Mouse (Mus musculus): Measurements from ENCODE around the gene Commd1. TPM values are rescaled to one million over a fixed set of nuclear protein-coding genes. Genes with fewer than 3 reads are reported as not detected.

The Commd1 gene
- polyA plus RNA-seq, 1 experiment from 2014 or later: 222 TPM

- H3K4me1 ChIP-seq: peaks cover 9% of the 10 kb centered on the region
- no peak overlapping the region for H3K4me2 ChIP-seq
- H3K9ac ChIP-seq: no peak overlapping the region
- peaks cover 43% of the 10 kb centered on the region for H3K36me3 ChIP-seq
- ATAC-seq: no peak
- peaks cover 20% of the 10 kb centered on the region for H3K9me3 ChIP-seq (replicated peaks)
- H3K27me3 ChIP-seq (replicated peaks): no peaks in the 10 kb centered on the region
- H3K4me3 ChIP-seq: no peak overlapping the region
- H3K27ac ChIP-seq: no peak overlapping the region
- WGBS (ENCODE audit: insufficient replicate concordance): 33% methylated on average over 6 of the region's 6 CpGs
Measured at GRCm38 (mm10) chr11:22969486-22969885, 12.7 kb downstream of the Commd1 start.

GRCm38 (mm10) chr11:22965503-22965902, 16.7 kb downstream of the Commd1 start:
- Histone ChIP-seq H3K27me3 (replicated peaks) (no peaks in the 10 kb centered on the region), H3K9ac (no peak overlapping the region), H3K27ac (no peak overlapping the region), H3K4me1 (no peaks in the 10 kb centered on the region), H3K9me3 (replicated peaks) (peaks cover 11% of the 10 kb centered on the region; the same call in 1 of the 2 replicates), H3K4me2 (no peak overlapping the region), H3K36me3 (peaks cover 16% of the 10 kb centered on the region), H3K4me3 (no peak overlapping the region)
- ATAC-seq: no peak
- WGBS (ENCODE audit: insufficient replicate concordance): 78% methylated on average over 4 of the region's 4 CpGs

GRCm38 (mm10) chr11:22964401-22964800, 17.8 kb downstream of the Commd1 start:
- H3K4me2 ChIP-seq: no peak overlapping the region
- H3K27ac ChIP-seq: no peak overlapping the region
- H3K4me3 ChIP-seq: no peak overlapping the region
- ATAC-seq: no peak
- no peaks in the 10 kb centered on the region for H3K27me3 ChIP-seq (replicated peaks)
- H3K36me3 ChIP-seq: peaks cover 16% of the 10 kb centered on the region
- H3K9me3 ChIP-seq (replicated peaks): peaks cover 11% of the 10 kb centered on the region; the same call in 1 of the 2 replicates
- H3K9ac ChIP-seq: no peak overlapping the region
- no peaks in the 10 kb centered on the region for H3K4me1 ChIP-seq
- WGBS (ENCODE audit: insufficient replicate concordance): 78% methylated on average over 4 of the region's 4 CpGs

GRCm38 (mm10) chr11:22962101-22962500, 20.1 kb downstream of the Commd1 start:
- Histone ChIP-seq H3K4me1 (no peaks in the 10 kb centered on the region), H3K4me3 (no peak overlapping the region), H3K9ac (no peak overlapping the region), H3K27ac (no peak overlapping the region), H3K36me3 (peaks cover 12% of the 10 kb centered on the region), H3K4me2 (no peak overlapping the region), H3K27me3 (replicated peaks) (no peaks in the 10 kb centered on the region), H3K9me3 (replicated peaks) (peaks cover 7% of the 10 kb centered on the region; the same call in 1 of the 2 replicates)
- WGBS (ENCODE audit: insufficient replicate concordance): 77% methylated on average over 1 of the region's 1 CpGs
- no peak for ATAC-seq

- no peaks in the 10 kb centered on the region for H3K27me3 ChIP-seq (replicated peaks)
- H3K9ac ChIP-seq: no peak overlapping the region
- no peak for ATAC-seq
- 81% methylated on average over 4 of the region's 4 CpGs for WGBS (ENCODE audit: insufficient replicate concordance)
- H3K36me3 ChIP-seq: peaks cover 20% of the 10 kb centered on the region
- H3K27ac ChIP-seq: no peak overlapping the region
- no peaks in the 10 kb centered on the region for H3K9me3 ChIP-seq (replicated peaks)
- H3K4me1 ChIP-seq: no peaks in the 10 kb centered on the region
- H3K4me3 ChIP-seq: no peak overlapping the region
- H3K4me2 ChIP-seq: no peak overlapping the region
Measured at GRCm38 (mm10) chr11:22957791-22958374, 24.3 kb downstream of the Commd1 start.

GRCm38 (mm10) chr11:22956830-22957229, 25.4 kb downstream of the Commd1 start:
- Histone ChIP-seq H3K4me3 (no peak overlapping the region), H3K36me3 (peaks cover 26% of the 10 kb centered on the region), H3K27ac (no peak overlapping the region), H3K4me2 (no peak overlapping the region), H3K9ac (no peak overlapping the region), H3K9me3 (replicated peaks) (no peaks in the 10 kb centered on the region), H3K27me3 (replicated peaks) (no peaks in the 10 kb centered on the region), H3K4me1 (no peaks in the 10 kb centered on the region)
- WGBS (ENCODE audit: insufficient replicate concordance): 65% methylated on average over 4 of the region's 4 CpGs
- peak; percentile 68 for ATAC-seq

- H3K27me3 ChIP-seq (replicated peaks): no peaks in the 10 kb centered on the region
- no peaks in the 10 kb centered on the region for H3K9me3 ChIP-seq (replicated peaks)
- no peaks in the 10 kb centered on the region for H3K4me1 ChIP-seq
- no peak overlapping the region for H3K4me3 ChIP-seq
- no peak for ATAC-seq
- H3K27ac ChIP-seq: no peak overlapping the region
- H3K36me3 ChIP-seq: peaks cover 26% of the 10 kb centered on the region
- H3K9ac ChIP-seq: no peak overlapping the region
- H3K4me2 ChIP-seq: no peak overlapping the region
- 90% methylated on average over 6 of the region's 6 CpGs for WGBS (ENCODE audit: insufficient replicate concordance)
Measured at GRCm38 (mm10) chr11:22956346-22956745, 25.8 kb downstream of the Commd1 start.

- H3K9me3 ChIP-seq (replicated peaks): no peaks in the 10 kb centered on the region
- peaks cover 8% of the 10 kb centered on the region for H3K4me1 ChIP-seq
- 65% methylated on average over 7 of the region's 7 CpGs for WGBS (ENCODE audit: insufficient replicate concordance)
- H3K9ac ChIP-seq: no peak overlapping the region
- peaks cover 26% of the 10 kb centered on the region for H3K36me3 ChIP-seq
- H3K4me2 ChIP-seq: no peak overlapping the region
- ATAC-seq: no peak
- no peaks in the 10 kb centered on the region for H3K27me3 ChIP-seq (replicated peaks)
- no peak overlapping the region for H3K4me3 ChIP-seq
- no peak overlapping the region for H3K27ac ChIP-seq
Measured at GRCm38 (mm10) chr11:22952668-22953067, 29.5 kb downstream of the Commd1 start.

GRCm38 (mm10) chr11:22950131-22950530, 32.1 kb downstream of the Commd1 start:
- Histone ChIP-seq H3K9me3 (replicated peaks) (no peaks in the 10 kb centered on the region), H3K27ac (no peak overlapping the region), H3K36me3 (peaks cover 12% of the 10 kb centered on the region; the same call in 1 of the 2 replicates), H3K27me3 (replicated peaks) (no peaks in the 10 kb centered on the region), H3K4me1 (peaks cover 15% of the 10 kb centered on the region), H3K4me3 (no peak overlapping the region), H3K9ac (no peak overlapping the region), H3K4me2 (no peak overlapping the region)
- WGBS (ENCODE audit: insufficient replicate concordance): 73% methylated on average over 6 of the region's 6 CpGs
- no peak for ATAC-seq

GRCm38 (mm10) chr11:22949101-22949500, 33.1 kb downstream of the Commd1 start:
- peaks cover 17% of the 10 kb centered on the region for H3K4me1 ChIP-seq
- H3K4me2 ChIP-seq: no peak overlapping the region
- H3K36me3 ChIP-seq: peaks cover 8% of the 10 kb centered on the region; the same call in 1 of the 2 replicates
- 73% methylated on average over 1 of the region's 1 CpGs for WGBS (ENCODE audit: insufficient replicate concordance)
- H3K27me3 ChIP-seq (replicated peaks): no peaks in the 10 kb centered on the region
- no peaks in the 10 kb centered on the region for H3K9me3 ChIP-seq (replicated peaks)
- ATAC-seq: no peak; the same call in 1 of the 2 replicates
- H3K4me3 ChIP-seq: no peak overlapping the region
- no peak overlapping the region for H3K9ac ChIP-seq
- no peak overlapping the region for H3K27ac ChIP-seq

- ATAC-seq: no peak
- H3K27ac ChIP-seq: no peak overlapping the region
- H3K4me2 ChIP-seq: no peak overlapping the region
- H3K4me3 ChIP-seq: no peak overlapping the region
- no peaks in the 10 kb centered on the region for H3K9me3 ChIP-seq (replicated peaks)
- peaks cover 3% of the 10 kb centered on the region; the same call in 1 of the 2 replicates for H3K4me1 ChIP-seq
- 54% methylated on average over 2 of the region's 2 CpGs for WGBS (ENCODE audit: insufficient replicate concordance)
- H3K27me3 ChIP-seq (replicated peaks): no peaks in the 10 kb centered on the region
- no peak overlapping the region for H3K9ac ChIP-seq
- no peaks in the 10 kb centered on the region for H3K36me3 ChIP-seq
Measured at GRCm38 (mm10) chr11:22938983-22939382, 43.2 kb downstream of the Commd1 start.

- no peak for ATAC-seq
- H3K9me3 ChIP-seq (replicated peaks): no peaks in the 10 kb centered on the region
- 89% methylated on average over 4 of the region's 4 CpGs for WGBS (ENCODE audit: insufficient replicate concordance)
- peaks cover 7% of the 10 kb centered on the region for H3K4me1 ChIP-seq
- H3K27ac ChIP-seq: no peak overlapping the region
- H3K9ac ChIP-seq: no peak overlapping the region
- no peaks in the 10 kb centered on the region for H3K36me3 ChIP-seq
- no peak overlapping the region for H3K4me2 ChIP-seq
- no peak overlapping the region for H3K4me3 ChIP-seq
- no peaks in the 10 kb centered on the region for H3K27me3 ChIP-seq (replicated peaks)
Measured at GRCm38 (mm10) chr11:22937716-22938316, 44.4 kb downstream of the Commd1 start.
